Mouse (Mus musculus) heart, postnatal 0 days (tissue): ENCODE results near the gene 1700014D04Rik.

ENCODE experiments used
- CTCF ChIP-seq: IDR thresholded peaks from 2 replicates; pipeline ENCODE4 v1.5.1; 2016; ENCODE audit warnings: antibody characterized with exemption, control low read depth, low read depth
- EP300 ChIP-seq: IDR thresholded peaks from 2 replicates; pipeline ENCODE4 v1.6.1; 2016; ENCODE audit warnings: antibody characterized with exemption, low read depth

DNA sequence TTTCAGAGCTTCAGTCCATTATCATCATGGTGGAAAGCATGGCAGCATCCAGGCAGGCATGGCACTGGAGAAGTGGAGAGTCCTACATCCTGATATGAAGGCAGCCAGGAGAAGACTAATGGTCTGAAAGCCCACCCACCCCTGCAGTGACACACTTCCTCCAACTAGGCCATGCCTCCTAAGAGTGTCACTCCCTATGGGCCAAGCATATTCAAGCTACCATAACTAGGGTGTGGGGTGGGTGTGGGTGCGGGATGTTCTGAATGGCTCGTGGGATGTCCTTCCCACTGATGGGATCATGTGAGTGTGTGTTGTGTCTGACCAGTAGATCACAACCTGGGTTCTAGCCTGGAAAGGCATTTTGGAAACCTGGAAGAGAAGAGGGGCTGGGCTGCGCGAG, 12.6 kb downstream of the 1700014D04Rik start:
- TF ChIP-seq CTCF (no peak), EP300 (no peak)
